Mouse (Mus musculus) cerebellum, adult 11-12 months (tissue): ENCODE results near the gene Maml2.
"Not testable (repeated sequence)": the region's sequence is repeated elsewhere in the genome, so short reads cannot be mapped to it uniquely, and the experiment has no call there.

Experiments used
- DNase-seq: peaks from one replicate; pipeline ENCODE4 v3.0.0; 2022

Maml2 gene

GRCm38 (mm10) chr9:13688997-13689396 is 391.2 kb downstream of the Maml2 start:
- DNase-seq, result no peak

- DNase-seq, result no peak
Observed at GRCm38 (mm10) chr9:13690321-13690720, 392.6 kb downstream of the Maml2 start.

GRCm38 (mm10) chr9:13693693-13694284 is 396.0 kb downstream of the Maml2 start:
- DNase-seq, result no peak

GRCm38 (mm10) chr9:13694293-13694692 is 396.5 kb downstream of the Maml2 start:
- peak; percentile 71 for DNase-seq

GRCm38 (mm10) chr9:13697041-13697811 is 399.5 kb downstream of the Maml2 start:
- no peak for DNase-seq

DNA sequence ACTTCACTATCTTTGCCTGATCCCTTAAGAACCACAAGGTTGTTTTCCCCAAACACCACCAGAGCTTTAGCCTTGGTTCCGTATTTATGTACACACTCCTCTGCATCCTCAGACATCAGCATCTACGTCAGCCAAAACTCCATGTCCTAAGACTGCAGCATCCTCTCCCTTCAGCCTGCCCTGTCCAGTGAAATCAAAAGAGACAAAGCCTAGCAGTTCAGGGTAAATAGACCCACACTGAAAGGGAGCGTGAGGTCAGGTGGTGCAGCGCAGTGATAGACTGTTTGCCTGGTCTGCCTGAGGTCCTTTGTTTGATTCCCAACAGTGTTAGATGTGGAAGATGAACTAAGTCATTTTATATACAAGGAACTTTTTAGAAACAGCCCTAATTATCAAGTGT is 400.1 kb downstream of the Maml2 start:
- no peak for DNase-seq

GRCm38 (mm10) chr9:13699061-13699780 is 401.5 kb downstream of the Maml2 start:
- no peak for DNase-seq

- no peak for DNase-seq
Observed at GRCm38 (mm10) chr9:13699781-13700116, 402.0 kb downstream of the Maml2 start.

DNA sequence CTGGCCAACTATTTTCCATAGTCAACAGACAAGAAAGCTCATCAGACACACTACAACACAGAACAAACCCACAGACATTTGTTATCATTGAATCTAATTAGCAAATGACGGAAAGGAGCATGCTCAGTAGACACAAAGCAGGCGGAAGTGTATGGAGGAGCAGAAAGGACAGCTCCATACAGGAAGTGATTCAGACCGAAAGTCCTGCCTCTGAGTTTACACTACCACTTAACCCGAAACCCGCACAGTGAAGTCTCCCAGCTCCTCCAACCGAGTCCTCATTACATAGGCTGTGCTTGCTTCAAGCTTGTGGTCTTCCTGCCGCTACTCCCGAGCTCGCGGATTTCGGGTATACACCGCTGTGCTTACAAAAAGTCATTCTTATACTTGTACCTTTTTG is 404.0 kb downstream of the Maml2 start:
- DNase-seq, result no peak

GRCm38 (mm10) chr9:13703100-13703499 is 405.3 kb downstream of the Maml2 start:
- no peak for DNase-seq

- DNase-seq, result no peak
Observed at GRCm38 (mm10) chr9:13704917-13705316, 407.2 kb downstream of the Maml2 start.

GRCm38 (mm10) chr9:13707066-13707555 is 409.4 kb downstream of the Maml2 start:
- no peak for DNase-seq

DNA sequence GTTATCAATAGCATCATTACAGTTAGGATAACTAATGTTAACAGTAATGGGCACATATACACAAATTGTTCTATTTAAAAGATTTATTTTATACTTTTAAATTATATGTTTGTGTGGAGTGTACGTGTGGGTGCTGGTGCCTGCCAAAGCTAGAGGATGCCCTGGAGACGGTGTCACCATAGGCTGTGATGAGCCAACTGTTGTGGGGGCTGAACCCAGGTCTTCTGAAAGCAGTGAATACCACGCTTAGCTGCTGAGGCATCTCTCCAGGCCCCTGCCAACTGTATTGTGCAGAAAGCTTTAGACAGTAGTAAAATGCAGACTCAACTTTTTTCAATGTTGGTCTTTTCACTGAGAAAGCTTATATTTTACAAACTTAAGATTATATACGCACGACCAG is 411.7 kb downstream of the Maml2 start:
- DNase-seq, result no peak

GRCm38 (mm10) chr9:13715891-13716290 is 418.1 kb downstream of the Maml2 start:
- not testable (repeated sequence) for DNase-seq

DNA sequence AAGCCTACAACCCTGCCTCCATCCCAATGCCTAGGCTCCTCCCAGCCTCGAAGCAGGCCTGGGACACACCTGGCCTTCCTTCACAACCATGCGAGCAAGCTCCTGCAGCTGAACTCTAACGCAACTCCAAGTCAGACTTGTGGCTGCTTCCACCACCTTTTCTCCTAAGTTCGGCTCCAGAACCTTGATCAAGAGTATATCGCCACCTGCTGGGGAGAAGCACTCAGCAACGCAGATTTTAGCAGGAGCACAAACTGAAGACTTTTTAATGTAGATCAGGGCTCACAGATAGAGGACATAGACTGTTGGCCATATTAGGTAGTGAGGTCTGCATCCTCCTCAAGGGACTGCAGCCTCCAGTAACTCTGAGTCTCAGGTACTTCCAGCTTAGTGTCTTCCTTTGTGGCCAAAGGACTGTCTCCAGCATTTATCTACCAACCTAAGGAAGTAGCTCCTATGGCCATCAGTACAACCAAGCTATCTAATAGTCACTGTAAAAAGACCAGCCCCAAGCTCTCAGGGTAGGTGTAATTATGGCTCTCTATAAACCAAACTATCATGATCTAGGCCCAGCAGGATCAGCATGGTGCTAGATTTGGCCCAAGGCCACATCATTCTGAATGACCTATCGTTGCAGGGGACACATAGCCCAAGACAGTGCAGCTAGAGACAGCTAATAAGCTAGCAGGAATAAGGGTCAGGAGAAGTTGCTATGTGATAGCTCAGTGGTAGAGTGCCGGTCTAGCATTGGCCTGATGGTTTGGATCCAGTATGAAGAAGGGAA is 418.8 kb downstream of the Maml2 start:
- peak; percentile 64 for DNase-seq

GRCm38 (mm10) chr9:13748404-13748797 is 450.6 kb downstream of the Maml2 start, which contains the start of gene Mtmr2:
Gene Mtmr2, plus strand, starts transcription at chr9:13748410.
- no peak for DNase-seq

GRCm38 (mm10) chr9:13748798-13749674 is 451.3 kb downstream of the Maml2 start:
- peak; percentile 95 for DNase-seq

- no peak for DNase-seq
Observed at GRCm38 (mm10) chr9:13749675-13749998, 451.9 kb downstream of the Maml2 start.

DNA sequence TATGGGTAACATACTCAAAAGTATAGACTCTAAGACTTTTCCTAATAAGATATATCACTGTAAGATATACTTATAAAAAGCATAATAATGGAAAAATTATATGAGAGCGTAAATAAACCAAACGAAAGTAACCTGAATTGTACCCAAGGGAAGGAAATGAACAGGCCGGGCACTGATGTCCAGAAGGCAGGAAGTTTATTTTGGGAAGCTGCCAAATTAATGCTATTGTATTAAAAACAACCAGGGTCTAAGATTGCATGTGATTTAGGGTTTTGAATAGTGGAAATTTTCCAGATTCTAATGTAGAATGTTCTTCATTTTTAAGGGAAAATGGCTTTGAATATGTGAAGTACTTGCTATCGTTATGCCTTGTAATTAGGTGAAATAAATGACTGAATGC is 454.8 kb downstream of the Maml2 start:
- DNase-seq, result no peak
